Mouse (Mus musculus) cerebellum, adult 2 months (tissue): ENCODE data around the gene Picalm.

Experiments
- CTCF ChIP-seq: fragments of 200-500 bp; IDR thresholded peaks from 2 replicates; pipeline ENCODE4 v1.5.1; 2011; ENCODE audit warnings: low read depth, mild to moderate bottlenecking, control low read depth, low read length, moderate library complexity, borderline replicate concordance; ENCODE audit not compliant: insufficient read depth
- POLR2A ChIP-seq: fragments of 200-500 bp; IDR thresholded peaks from 2 replicates; pipeline ENCODE4 v1.6.1; 2011; ENCODE audit warnings: low read length, control low read depth, borderline replicate concordance; ENCODE audit not compliant: insufficient read depth

DNA sequence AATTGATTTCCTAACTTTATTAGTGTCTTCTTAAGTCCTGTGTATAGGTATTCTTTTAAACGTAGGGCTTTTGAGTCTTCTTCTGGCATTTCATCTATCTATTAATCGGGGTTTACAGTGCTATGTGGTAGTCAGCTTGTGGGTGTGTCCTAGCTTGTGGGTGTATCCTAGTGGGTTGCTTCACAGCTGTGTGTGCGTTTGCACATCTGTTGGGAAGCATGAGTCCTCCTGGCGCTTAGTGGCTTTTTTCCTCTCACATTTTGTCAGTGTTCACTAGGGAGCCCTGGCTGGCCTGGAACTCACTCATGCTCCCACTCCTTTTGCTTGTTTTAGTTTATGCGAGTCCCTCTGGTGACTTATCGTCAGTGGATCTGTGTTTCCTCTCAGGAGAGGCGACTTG lies 46.2 kb upstream of the Picalm start:
- no peak for TF ChIP-seq CTCF
- no peak for TF ChIP-seq POLR2A
